Mouse (Mus musculus): ENCODE results near the gene Cd4.

Cd4 gene

GRCm38 (mm10) chr6:124887986-124888385 is at the start of gene Cd4:
TSS of gene Cd4 (minus strand) at chr6:124888221.
- DNase-seq (ENCODE audit: inconsistent age in 2 of 2, low spot score in 1 of 2) = no peak

- peak in 1 of 2 experiments; percentile 21 for DNase-seq (ENCODE audit: inconsistent age in 2 of 2, low spot score in 1 of 2)
Observed at GRCm38 (mm10) chr6:124937493-124937892, 49.5 kb upstream of the Cd4 start.

GRCm38 (mm10) chr6:124936681-124937080 is 48.7 kb upstream of the Cd4 start:
- peak in 1 of 2 experiments; percentile 16 for DNase-seq (ENCODE audit: inconsistent age in 2 of 2, low spot score in 1 of 2)

GRCm38 (mm10) chr6:124934670-124935069 is 46.6 kb upstream of the Cd4 start:
- DNase-seq (ENCODE audit: inconsistent age in 2 of 2, low spot score in 1 of 2) = no peak

GRCm38 (mm10) chr6:124933127-124933526 is 45.1 kb upstream of the Cd4 start:
- no peak for DNase-seq (ENCODE audit: inconsistent age in 2 of 2, low spot score in 1 of 2)

GRCm38 (mm10) chr6:124932314-124932695 is 44.3 kb upstream of the Cd4 start:
- DNase-seq (ENCODE audit: inconsistent age in 2 of 2, low spot score in 1 of 2) = peak; percentile 41 to 57

GRCm38 (mm10) chr6:124931525-124932313 is 43.7 kb upstream of the Cd4 start:
- peak in 1 of 2 experiments; percentile 62 for DNase-seq (ENCODE audit: inconsistent age in 2 of 2, low spot score in 1 of 2)

- peak; percentile 99 to 100 for DNase-seq (ENCODE audit: inconsistent age in 2 of 2, low spot score in 1 of 2)
Observed at GRCm38 (mm10) chr6:124930754-124931524, 42.9 kb upstream of the Cd4 start, which contains the start of gene Mlf2. TSS of gene Mlf2 (plus strand) at chr6:124931386.

- peak in 1 of 2 experiments; percentile 36 for DNase-seq (ENCODE audit: inconsistent age in 2 of 2, low spot score in 1 of 2)
Observed at GRCm38 (mm10) chr6:124930231-124930630, 42.2 kb upstream of the Cd4 start.

- DNase-seq (ENCODE audit: inconsistent age in 2 of 2, low spot score in 1 of 2) = peak; percentile 74 to 87
Observed at GRCm38 (mm10) chr6:124925941-124926340, 37.9 kb upstream of the Cd4 start.

- DNase-seq (ENCODE audit: inconsistent age in 2 of 2, low spot score in 1 of 2) = peak in 1 of 2 experiments; percentile 26
Observed at GRCm38 (mm10) chr6:124925173-124925793, 37.3 kb upstream of the Cd4 start.

- peak; percentile 42 to 51 for DNase-seq (ENCODE audit: inconsistent age in 2 of 2, low spot score in 1 of 2)
Observed at GRCm38 (mm10) chr6:124921539-124921938, 33.5 kb upstream of the Cd4 start.

GRCm38 (mm10) chr6:124920318-124921085 is 32.5 kb upstream of the Cd4 start:
- DNase-seq (ENCODE audit: inconsistent age in 2 of 2, low spot score in 1 of 2) = peak in 1 of 2 experiments; percentile 23

GRCm38 (mm10) chr6:124919695-124920317 is 31.8 kb upstream of the Cd4 start, which contains the start of gene Ptms:
TSS of gene Ptms (minus strand) at chr6:124920103.
- peak; percentile 97 to 98 for DNase-seq (ENCODE audit: inconsistent age in 2 of 2, low spot score in 1 of 2)

- DNase-seq (ENCODE audit: inconsistent age in 2 of 2, low spot score in 1 of 2) = peak in 1 of 2 experiments; percentile 21
Observed at GRCm38 (mm10) chr6:124918890-124919627, 31.0 kb upstream of the Cd4 start.

GRCm38 (mm10) chr6:124918331-124918690 is 30.3 kb upstream of the Cd4 start:
- DNase-seq (ENCODE audit: inconsistent age in 2 of 2, low spot score in 1 of 2) = no peak

- peak; percentile 97 to 99 for DNase-seq (ENCODE audit: inconsistent age in 2 of 2, low spot score in 1 of 2)
Observed at GRCm38 (mm10) chr6:124917518-124918330, 29.7 kb upstream of the Cd4 start.

- DNase-seq (ENCODE audit: inconsistent age in 2 of 2, low spot score in 1 of 2) = peak; percentile 93 to 98
Observed at GRCm38 (mm10) chr6:124916695-124917517, 28.9 kb upstream of the Cd4 start.
